Mouse (Mus musculus) kidney, adult 8-10 months (tissue): ENCODE measurements around the gene Gpr18.

ENCODE experiments used
- DNase-seq, 2 experiments: peaks; one replicate each; pipeline ENCODE4 v3.0.0; 2022

Gpr18 gene

DNA sequence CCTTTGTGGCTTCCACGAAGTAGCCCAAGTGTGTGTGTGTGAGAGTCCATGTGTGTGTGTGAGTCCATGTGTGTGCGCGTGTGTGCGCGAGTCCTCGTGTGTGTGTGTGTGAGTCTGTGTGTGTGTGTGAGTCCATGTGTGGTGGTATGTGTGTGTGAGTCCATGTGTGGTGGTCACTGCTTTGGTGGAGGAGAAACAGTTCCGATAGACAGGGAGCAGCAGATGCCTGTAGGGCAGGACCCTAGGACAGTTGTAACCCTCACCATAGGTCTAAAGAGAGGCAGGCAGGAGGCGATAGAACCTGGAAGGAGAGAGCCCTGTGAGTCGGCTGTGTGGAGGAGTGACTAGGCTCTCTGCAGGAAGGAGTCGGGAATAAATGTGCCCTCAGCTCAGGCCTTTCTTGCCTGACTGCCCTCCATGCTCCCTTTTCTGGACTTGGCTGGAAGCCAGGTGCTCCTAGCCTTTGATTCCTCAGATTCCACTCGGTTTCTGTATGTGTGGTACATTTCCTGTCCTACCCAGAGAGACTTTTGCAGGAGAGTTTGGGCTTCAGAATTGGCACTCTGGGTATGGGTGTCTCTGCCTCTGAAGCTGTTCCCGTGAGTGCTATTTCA lies 5.0 kb upstream of the Gpr18 start:
- peak; percentile 74 to 80 for DNase-seq

DNA sequence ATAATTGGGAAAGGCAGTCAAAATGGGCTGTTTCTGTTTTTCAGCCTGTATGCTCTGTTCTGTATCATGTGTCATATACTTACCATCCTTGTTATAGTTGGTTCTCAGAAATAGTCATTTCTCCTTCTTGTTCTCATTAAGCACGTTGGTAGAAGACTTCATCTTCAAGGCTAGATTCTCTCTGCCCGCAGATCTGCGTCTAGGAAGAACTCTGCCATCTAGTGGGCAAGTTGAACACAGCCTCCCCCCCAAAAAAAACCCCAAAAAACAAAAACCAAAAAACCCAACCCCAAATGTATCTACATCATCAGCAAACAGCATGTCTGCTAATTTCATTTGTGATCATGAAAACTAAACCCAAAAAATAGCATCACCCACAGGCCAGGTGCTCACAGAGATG lies 4.2 kb upstream of the Gpr18 start:
- no peak for DNase-seq

DNA sequence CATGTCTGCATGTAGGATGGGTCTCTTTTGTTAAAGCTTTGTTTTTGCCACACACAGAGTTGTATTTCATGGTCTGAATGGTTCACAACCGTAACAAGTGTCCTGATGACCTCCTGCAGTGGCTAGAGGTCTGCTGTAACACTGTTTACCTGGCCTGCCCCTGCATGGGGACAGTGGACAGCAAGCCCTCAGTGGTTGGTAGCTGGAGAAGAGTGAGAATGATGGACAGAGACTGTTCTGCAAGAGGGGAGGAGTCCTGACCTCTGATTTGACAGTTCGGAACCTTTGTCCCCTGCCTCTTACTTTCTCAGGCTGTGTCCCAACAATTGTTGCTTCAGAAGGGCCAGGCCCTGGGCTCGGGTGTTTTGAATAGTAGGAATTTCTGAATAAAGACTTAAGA lies 2.7 kb upstream of the Gpr18 start:
- no peak for DNase-seq

DNA sequence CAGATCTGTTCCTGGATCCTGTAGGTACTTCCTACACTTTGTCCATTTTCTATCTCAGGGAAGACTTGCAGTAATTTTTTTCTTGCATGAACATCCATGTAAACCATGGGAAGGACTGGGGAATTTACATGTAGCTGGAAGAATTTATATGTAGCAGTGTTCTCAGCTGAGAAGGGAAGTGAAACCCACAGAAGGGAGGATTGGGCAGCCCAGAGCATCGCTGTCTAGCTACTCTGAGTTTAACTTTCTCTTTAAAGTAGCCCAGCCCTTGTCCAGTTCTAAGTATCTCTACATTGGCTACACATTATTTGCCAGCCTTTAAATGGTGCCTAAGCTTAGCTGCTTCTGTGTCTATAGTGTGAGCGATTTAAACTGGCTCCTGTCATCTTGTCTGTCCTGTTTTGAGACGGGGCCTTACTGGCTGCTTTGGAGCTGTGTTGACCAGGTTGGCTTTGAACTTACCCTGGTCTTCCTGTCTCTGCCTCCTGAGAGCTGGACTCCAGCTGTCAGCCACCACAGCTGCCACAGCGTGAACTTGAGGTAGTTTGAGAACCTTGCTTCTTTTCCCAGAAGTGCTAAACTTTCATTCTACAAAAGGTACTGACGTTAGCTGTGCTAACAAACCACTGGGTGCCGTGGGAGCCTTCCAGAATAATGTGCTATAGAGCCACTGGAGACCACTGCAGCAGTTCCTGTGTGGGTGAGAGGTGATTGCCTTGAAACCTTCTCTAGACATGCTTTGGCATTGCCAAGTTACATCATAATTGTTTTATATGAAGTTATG lies 922 bp upstream of the Gpr18 start:
- no peak for DNase-seq

DNA sequence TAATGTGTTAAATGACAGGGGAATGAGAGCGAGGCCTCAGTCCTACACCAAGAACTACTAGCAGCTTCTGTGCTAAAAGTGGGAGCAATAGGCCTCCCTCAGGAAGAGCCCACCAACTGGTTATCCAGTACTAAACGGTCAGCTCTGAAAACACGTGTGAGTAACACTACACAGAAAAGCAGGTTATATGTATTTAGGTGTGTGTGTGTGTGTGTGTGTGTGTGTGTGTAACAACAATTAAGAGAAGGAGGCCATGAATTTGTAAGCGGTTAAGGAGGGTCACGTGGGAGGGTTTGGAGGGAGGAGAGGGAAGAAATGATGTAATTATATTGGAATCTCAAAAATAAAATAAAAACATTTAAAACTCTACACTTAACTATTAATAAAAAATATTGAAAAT lies 438 bp downstream of the Gpr18 start:
- no peak for DNase-seq

DNA sequence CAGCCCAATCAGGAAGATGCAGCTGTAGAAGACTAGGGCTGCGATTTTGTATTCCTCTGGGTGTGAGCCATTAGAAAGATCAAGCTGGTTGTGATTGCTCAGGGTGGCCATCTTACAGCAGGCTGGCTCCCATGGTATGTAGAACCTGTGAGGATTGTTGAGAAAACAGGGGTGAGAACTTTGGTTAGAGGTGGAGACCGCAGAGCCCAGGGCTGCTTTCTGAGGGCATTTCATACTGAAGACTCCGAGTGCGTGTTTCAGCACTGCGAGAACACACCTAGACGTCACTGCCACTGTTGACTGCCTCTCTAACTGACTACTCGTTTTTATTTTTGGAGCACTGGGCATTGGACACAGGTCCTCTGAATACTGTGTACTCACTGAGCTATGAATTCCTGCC lies 3.1 kb downstream of the Gpr18 start:
- DNase-seq, result no peak

DNA sequence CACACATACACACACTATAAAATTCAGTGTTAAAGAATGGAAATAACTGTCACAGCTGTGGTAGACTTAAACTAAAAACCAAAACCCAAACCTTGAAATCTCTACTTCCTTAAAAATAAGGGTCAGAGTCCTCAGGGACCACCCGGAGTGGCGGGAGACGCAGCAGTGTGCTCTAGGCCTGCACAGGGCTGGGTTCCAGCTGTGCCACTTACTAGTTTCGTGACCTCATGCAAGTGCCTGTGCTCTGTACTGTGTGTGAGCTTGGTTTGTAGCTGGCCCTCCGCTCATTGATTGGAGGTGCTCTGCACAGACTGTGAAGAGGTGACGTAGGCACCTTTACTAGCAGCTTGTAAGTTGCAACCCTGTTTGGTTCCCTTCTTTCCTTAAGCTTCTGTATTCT lies 5.7 kb downstream of the Gpr18 start:
- no peak for DNase-seq

DNA sequence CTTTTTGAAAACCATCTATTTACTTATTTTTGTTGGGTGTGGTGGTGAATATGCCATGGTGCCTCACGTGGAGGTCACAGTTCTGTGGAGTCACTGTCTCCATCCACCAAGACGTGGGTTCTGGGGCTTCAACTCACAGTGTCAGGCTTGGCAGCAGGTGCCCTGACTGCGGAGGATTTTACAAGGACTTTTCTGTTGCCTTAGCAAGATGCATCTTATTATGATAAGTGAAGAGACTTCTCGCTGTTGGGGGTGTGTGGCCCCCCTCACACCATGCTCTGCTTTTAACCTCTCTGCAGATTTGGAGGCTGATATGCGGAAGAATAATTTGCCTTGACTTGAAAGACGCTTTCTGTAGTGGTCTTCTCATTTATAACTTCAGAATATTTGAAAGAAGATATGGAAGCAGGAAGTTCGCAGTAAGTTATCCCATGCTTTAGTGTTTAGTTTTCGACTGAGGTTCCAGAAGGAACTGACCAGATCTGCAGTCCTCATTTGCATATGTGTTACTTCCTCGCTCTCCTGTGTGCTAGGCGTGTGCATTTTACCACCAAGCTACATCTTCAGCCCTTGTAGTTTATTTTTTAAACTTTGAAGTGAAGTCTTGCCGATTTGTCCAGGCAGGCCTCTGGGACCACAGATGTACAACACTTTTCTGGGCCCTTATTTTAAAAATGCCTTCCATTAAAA lies 8.4 kb downstream of the Gpr18 start:
- DNase-seq, result no peak

DNA sequence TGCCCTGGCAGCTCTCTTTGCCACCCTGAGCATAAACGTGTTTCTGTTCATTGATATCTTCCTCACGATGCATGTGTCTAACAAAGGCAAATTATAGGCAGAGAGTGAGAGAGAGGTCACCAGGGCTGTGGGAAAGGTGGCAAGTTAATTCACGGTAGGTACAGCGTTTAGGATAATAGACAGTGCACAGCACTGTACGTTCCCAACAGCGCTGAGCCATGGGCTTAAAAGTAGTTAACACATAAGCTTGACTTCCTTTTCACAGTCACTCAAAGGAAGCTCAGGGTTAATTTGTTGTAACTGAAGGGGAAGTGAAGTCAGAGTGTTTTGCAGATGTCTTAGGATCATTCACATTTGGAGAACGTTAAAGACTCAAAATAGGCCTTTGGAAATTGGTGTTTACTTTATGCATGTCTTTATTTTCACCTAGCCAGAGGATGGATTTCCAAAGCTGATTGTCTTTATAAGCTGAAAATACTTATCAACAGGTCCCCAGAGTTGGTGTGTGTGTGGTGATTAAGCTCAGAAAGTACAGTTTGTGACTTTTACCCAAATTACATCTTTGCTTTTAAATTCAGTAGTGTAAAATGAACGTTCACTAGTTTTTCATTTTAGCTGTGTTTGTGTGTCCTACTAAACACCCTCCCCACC lies 9.1 kb downstream of the Gpr18 start:
- no peak for DNase-seq

DNA sequence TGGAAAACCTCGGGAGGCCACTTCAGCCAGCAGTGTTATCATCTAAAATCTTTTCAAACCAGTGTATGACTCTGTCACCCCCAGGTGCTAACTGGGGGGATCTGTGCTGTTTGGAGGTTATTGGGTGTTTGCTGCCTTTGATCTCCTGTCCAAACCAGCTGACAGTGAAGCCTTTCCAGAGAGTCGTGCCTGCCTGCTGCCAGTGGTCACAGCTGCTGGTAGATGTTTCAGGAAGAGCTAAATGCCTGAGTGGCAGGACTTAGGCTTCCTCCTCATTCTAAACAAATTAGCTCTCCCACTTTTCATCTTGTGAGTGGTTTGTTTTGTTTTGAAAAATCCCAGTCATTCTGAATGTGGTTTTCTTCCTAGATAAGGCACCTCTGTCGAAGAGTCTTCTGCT lies 10.8 kb downstream of the Gpr18 start:
- DNase-seq, result no peak

DNA sequence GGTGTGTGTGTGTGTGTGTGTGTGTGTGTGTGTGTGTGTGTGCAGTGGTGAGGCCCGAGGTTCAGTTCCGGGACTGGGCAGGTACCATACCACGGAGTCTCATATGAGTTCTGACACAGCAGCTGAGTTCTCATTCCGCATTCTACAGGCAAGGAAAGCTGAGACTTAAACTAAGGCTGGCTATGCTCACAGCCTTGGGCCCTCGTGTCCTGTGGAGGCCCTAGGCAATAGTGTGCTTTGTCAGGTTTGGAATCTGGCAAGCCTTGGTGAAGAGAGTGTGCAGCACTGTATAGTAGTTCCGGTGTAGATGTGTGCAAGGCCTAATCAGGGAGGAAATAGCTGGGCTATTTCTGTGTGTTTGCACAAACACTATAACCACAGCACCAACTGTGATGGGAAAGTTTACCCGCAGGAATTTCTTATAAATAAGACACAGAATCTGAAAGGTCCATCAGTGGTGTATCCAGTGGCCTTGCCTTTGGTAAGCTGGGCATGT lies 12.2 kb downstream of the Gpr18 start:
- DNase-seq, result no peak

DNA sequence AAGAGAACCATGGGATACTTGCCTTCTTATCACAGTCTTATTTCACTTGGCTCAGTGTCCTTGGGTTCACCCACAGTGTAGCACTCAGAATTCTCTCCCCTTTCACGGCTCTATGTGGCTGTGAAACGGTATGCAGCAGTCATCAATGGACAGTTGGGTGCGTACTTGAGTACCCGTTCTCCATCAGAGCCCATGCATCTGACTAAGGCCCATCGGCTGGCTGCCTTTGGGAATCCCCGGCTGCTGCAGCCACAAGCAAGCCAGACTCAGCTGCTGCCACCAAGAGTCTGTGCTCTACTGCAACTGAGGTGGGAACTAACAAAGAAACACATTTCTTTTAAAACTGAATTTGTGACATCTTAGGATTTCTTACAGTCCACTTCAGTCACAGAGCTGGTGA lies 14.1 kb downstream of the Gpr18 start:
- DNase-seq, result no peak

DNA sequence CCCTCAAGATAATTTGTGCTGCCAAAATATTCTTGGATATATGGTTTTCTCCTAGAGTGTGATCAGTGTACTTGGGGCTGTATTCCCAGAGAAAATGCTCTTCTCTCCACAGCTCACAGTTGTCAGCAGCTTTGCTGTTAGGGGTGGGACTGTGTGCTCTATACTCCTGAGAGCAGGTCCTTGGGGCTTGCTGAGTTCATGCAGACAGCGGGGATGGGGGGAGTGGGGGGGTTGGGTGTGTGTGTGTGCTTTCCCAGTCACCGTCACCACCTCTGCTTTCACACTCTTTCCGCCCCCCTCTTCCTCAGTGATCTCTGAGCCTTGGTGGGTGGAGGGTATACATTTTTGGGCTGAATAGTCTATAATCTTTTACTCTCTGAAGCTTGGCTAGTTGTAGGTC lies 16.5 kb downstream of the Gpr18 start:
- no peak for DNase-seq

DNA sequence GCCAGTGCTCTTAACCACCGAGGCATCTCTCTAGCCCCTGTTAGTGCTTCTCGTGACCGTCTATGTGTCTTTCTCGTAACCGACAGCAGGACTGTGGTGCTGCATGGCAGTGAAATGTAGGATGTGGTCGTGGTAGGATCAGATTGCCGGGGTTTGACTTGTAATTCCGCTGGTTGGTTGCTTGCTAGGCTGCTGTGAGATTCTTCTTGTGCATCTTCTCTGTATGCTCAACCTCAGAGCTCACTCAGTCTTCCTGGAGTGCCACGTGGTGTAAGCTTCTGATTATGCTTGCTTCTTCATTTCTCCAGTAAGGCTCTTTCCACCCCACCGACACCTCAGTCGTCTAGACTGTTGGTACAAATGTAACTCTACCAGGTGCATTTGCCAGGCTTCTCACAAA lies 17.1 kb downstream of the Gpr18 start:
- DNase-seq, result peak; percentile 25 to 26

DNA sequence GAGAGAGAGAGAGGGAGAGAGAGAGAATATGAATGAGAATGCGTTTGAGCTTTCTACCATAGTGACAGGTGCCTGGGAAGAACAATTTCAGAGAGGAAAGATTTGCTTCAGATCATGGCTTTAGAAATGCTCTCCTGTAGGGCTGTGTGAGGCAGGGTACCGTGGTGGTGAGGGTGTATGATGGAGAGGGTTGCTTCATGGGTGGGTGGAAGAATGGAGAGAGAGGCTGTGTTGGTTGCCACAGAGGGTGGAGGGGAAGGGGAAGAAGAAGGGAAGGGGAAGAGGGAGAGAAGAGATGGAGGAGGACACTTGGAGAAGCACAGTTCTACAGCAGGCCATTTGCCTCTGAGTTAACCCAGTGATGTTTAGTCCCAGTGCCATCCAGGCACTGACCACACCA lies 17.8 kb downstream of the Gpr18 start:
- DNase-seq, result no peak

DNA sequence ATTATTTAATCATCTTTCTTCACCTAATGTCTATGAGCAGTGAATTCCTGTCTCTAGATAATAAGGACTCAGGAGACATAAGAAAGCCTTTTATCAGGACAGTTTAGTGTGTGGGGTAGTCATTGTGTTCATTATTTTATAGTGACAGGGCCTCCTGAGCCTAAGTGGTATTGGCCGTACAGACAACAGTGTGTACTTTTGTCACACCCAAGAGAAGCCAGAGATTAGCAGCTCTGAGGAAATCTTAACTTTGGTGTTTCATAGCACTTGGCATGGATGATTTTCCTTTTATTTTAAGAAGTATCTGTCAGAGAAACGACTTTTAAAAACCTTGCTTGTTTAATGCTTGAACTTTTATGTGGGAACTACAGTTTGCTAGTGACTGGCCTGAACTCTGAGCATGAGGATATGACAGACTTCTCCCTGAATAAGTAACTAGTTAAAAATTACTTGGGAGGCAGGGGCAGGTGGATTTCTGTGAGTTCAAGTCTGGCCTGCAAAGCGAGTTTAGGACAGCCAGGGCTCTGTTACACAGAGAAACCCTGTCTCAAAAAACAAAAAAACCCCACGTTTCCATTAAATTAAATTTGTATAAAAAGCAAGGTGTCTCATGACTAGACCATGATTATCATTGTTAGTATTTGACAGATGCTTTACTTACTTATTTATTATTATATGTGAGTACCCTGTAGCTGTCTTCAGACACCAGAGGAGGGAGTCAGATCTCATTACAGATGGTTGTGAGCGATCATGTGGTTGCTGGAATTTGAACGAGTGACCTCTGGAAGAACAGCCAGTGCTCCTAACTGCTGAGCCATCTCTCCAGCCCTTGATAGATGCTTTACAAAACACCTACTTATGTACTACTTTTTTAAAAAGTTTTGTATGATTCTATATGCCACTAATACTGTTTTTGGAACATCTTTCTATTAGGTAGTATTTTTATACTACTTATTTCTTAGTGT lies 19.2 kb downstream of the Gpr18 start:
- peak; percentile 72 to 74 for DNase-seq

DNA sequence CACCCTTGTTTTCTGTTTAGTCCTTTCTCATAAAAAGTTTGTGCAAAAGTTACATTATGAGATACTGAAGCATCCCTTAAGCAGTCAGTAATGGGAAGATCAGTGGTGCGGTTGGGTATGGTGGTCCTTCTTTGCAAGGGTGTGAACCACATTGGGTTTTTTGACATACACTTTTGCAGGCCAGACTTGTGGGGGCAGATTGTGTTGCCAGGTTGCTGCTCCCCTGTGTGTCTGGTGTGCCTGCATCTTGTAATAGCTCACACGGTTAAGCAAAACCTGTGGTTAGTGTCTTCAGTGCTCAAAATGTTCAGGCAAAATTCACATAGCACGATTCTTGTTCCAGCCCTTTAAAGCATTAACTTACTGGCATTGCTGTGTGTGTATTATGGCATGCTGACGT lies 20.3 kb downstream of the Gpr18 start:
- no peak for DNase-seq

DNA sequence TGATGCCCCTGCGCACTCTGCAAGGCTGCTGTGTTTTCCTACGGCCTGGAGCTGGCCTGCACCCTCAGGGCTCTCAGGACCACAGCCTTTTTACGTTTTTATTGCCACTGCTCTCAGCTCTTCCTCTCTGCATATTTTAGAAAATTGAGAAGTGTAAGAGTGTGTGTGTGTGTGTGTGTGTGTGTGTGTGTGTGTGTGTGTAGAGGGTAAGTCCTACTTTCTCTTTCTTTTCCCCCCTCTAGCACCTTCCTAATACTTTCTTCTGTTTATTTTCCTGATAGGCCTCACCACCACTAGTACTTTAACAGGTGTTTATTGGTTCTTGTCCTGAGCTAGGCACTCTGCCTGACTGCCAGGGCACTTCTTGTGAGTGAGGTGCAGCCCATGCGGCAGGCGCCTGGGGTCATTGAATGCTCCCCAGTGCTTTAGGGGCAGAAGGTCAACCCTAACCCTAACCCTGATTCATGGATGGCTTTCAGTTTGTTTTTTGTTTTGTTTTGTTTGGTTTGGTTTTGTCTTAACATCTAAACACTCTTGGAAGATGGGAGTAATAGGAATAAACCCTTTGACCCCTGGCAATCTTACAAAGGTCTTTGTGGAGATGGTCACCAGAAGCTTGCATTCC lies 21.0 kb downstream of the Gpr18 start:
- peak; percentile 16 to 24 for DNase-seq

DNA sequence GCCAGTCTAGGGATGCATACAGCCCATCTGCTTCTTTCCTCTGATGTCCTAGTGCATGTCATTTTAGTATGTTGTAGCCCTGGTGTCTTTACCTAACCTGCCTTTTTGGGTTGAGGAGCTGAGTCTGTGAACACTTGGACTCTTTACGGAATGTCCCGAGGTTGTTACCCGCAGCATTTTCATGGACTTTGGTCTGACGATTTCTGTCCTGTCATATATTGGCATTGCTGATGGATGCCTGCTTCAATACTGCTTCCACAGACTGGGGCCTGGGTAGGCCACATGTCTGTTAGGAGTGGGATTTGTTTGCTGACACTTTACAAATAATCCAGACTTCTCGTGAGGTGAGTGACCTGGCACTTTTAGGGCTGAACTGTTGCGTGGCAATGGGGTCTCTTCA lies 21.8 kb downstream of the Gpr18 start:
- DNase-seq, result peak; percentile 29 to 48

DNA sequence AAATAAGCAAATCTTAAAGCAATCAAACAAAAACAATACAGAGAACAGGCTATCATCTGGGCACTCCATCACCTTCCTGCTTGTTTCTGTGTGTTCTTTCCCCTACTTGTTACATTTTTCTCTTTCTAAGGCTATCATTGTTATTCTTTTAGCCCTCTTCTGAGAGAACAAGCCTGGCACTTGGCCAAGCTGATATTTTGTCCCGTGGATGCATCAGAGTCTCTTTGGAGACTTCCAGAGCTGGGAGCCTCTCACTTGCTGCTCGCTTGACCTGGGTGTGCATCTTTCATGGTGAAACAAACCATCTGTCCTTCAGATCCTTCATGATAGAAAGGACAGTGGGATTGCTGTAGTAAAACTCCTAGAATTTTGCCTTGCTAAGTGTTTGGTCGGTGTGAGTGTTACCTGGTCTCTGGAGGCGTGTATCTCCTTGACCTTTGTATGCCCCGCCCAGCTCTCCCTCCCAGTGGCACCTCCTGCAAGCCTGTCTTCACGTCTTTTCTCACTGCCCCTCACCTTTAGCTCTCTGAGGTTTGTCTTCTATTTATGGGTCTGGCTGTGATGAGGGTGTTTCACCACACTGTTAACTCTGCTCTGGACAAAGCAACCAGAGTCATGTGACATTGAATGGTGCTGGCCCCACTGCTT lies 31.3 kb downstream of the Gpr18 start:
- no peak for DNase-seq

DNA sequence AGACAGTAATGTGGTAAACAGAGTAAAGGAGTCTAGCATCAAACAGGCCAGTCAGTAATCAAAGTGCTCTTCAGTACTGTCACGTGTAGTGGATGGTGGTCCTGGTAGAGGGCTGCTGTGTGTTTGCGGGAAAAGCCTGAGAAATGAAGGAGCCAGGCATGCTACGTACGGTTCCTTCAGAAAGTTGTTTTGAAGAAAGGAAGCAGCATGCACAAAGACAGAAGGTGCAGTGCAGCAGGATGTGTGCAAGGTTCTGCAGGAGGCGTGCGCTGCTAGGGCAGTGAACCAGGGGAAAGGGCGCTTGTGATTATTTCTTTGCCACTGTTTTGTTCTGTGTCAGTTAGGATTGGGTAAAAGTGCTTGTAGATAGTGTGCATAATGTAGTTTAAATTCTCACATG lies 34.4 kb downstream of the Gpr18 start:
- no peak for DNase-seq
